Mouse (Mus musculus): ENCODE results near the gene Plekhj1.
"Not testable (repeated sequence)": the region's sequence is repeated elsewhere in the genome, so short reads cannot be mapped to it uniquely, and the experiment has no call there.

The Plekhj1 gene

GRCm38 (mm10) chr10:80798150-80799006 lies at the start of gene Plekhj1, which contains the start of gene Sf3a2:
Gene Plekhj1, minus strand, starts transcription at chr10:80798626.
Gene Sf3a2, plus strand, starts transcription at chr10:80798198.
- peak; percentile 98 for DNase-seq (ENCODE audit: low spot score)

DNA sequence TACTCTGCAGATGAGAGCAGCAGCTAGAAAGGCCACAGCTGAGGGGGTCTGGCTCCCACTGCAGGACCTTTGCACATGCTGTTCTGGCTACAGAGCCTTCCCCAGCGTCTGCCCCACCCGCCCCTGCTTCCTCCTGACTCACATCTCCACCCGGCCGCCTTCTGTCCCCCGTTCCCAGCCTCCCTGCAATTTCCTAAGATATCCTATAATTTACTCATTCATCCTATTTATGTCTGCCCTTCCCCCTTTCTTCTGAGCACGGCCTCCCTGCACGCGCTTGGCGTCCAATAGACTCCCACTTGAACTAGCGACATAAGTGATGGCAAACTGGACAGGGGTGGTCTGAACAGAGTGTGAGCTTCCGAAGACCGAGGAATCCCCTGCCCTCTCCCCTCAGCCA lies 47.3 kb upstream of the Plekhj1 start:
- DNase-seq (ENCODE audit: low spot score): no peak

- no peak for DNase-seq (ENCODE audit: low spot score)
Observed at GRCm38 (mm10) chr10:80845055-80845693, 46.7 kb upstream of the Plekhj1 start.

- DNase-seq (ENCODE audit: low spot score): no peak
Observed at GRCm38 (mm10) chr10:80843931-80844547, 45.6 kb upstream of the Plekhj1 start, which contains the start of gene Lingo3. Gene Lingo3, minus strand, starts transcription at chr10:80844039.

DNA sequence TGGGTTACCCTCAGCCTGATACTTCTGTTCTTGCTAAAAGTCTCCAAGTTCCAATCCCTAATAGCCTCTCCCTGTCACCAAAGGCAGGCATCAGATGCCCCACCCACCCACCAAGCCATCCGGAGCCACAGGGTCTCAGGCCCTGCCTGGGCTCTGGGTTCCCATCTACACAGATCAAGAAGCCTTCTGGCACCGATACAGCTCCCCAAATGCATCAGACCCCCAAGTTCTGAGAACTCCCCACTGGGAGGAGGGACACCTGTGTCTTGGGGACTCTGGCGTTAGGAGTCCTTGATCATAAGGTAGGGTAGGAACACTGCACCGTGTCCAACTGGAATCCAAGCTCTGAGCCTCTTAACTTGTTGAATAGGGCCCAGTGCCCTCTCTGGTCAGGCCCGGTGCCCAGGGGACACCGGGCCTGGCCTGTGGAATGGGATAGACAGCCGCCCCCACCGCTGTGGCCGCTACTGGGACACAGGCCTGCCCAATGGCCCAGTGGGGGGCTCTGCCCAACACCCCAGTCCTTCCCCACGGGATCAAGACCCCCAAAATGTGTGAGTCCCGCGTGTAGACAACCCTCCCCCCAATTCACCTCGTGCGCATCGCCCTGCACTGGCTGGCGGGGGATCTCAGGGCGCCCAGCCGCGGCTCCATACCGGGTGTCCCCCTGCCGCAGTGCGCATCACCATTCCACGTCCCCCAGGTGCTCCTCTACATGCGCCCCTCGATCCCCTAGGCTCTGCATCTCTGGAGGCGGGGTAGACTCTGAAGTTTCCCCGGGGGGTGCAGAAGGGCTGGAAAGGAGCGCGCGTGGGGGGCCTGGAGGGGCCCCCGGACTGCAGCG lies 44.9 kb upstream of the Plekhj1 start:
- no peak for DNase-seq (ENCODE audit: low spot score)

DNA sequence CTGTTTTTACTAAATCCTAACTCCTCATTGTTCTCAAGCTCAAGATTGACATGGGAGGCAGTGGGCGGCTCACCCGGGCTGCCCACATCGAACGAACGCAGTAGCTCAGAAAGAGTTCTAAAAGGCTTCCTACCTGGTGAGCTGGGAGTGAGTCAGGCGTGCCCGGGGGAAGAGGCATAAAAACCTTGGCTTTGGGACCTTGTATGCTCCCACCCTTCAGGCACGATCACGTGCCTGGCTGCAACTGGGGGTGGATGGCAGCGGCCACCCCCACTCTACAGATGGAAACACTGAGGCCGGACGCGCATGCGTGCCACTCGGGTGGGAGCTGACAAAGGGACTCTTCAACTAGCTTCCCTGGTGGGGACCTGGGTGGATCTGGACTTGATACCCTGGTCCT lies 43.9 kb upstream of the Plekhj1 start:
- DNase-seq (ENCODE audit: low spot score): no peak

- DNase-seq (ENCODE audit: low spot score): no peak
Observed at GRCm38 (mm10) chr10:80841685-80842084, 43.3 kb upstream of the Plekhj1 start.

DNA sequence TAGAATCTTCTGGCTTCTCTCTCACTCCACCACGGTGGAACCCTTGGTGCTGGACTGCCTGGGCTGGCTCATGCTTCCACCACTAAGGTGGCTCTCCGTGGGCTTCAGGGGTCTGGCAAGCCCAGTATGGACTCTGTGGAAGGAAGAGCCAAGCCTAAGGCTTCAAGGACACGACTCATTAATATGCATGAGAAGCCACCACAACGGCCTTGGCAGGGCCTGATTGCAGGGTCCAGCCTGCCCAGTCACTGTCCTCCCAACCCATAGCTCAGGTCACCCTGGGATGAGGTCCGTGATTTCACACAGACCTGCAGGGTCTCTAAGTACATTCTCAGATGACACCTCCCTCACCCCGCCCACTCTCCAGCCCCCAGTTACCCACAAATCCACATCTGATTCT lies 41.4 kb upstream of the Plekhj1 start:
- DNase-seq (ENCODE audit: low spot score): no peak

- no peak for DNase-seq (ENCODE audit: low spot score)
Observed at GRCm38 (mm10) chr10:80838346-80838912, 40.0 kb upstream of the Plekhj1 start.

GRCm38 (mm10) chr10:80837827-80838226 lies 39.4 kb upstream of the Plekhj1 start:
- DNase-seq (ENCODE audit: low spot score): no peak

GRCm38 (mm10) chr10:80836949-80837379 lies 38.5 kb upstream of the Plekhj1 start:
- no peak for DNase-seq (ENCODE audit: low spot score)

DNA sequence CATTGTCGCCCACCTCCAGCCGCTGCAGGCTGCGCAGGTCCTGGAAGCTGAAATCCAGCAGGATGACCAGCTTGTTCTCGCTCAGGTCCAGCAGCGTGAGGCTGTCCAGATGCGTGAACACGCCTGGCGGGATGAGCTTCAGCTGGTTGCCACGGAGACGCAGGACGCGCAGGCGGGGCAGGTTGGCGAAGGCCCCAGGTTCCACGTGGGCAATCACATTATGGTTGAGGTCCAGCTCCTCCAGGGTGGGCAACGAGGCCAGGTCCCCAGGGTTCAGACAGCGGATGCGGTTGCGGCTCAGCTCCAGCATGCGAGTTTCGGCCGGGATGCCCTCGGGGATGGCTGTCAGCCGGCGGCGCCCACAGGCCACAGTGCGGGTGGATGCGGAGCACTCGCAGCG lies 37.2 kb upstream of the Plekhj1 start:
- DNase-seq (ENCODE audit: low spot score): no peak

- DNase-seq (ENCODE audit: low spot score): no peak
Observed at GRCm38 (mm10) chr10:80832818-80833217, 34.4 kb upstream of the Plekhj1 start.

GRCm38 (mm10) chr10:80831136-80831535 lies 32.7 kb upstream of the Plekhj1 start:
- peak; percentile 31 for DNase-seq (ENCODE audit: low spot score)

DNA sequence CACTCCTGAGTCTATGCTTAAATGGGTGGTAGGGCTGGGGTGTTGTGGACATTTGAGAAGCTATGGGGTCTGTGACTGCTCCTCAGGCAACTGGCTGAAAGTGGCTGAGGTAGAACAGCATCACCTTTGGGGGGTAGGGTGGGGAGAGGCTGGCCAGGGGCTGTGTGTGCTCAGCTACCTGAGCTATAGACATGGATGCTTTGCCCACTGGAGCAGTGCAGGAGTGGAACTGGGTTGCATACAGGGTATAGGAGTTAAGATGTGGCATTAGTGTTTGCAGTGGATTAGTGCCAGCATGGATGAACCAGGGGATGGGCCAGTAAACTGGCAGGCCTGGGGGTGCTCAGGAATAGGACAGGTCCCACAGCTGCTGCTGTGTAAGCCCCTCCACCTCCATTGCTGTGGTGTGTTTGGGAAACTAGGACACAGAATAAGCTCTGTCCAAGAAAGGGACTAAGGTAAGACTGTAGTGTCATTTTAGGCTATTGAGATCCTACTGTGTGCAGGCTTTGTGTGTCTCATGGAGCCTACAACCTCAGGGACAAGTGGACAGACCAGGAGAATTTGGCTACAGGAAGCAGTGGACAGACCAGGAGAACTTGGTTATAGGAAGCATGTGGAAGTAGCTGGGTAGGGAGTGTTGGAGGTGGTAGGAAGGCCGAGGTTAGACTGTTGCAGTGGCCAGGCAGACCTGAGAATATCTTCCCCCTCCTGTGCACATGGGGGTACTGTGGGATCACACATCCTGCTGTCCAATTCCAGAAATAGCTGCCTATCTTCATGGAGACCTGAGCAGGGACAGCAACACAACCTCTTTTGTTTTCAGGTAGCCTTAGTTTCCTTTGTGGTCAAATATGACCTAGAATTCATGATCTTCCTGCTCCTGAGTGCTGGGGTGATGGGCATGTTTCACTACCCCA lies 31.2 kb upstream of the Plekhj1 start:
- DNase-seq (ENCODE audit: low spot score): no peak

DNA sequence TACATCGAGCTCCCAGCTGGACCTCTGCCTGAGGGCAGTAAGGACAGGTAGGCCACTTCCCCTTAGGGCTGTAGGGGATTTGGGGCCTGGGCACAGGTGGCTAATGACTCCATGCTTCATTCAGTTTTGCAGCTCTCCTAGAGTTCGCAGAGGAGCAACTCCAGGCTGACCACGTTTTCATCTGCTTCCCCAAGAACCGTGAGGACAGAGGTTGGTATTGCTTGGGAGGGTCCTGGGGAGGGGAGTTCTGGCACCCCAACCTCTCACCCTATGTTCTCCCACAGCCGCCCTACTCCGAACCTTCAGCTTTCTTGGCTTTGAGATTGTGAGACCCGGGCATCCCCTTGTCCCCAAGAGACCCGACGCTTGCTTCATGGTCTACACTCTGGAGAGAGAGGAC lies 30.2 kb upstream of the Plekhj1 start:
- not testable (repeated sequence) for DNase-seq (ENCODE audit: low spot score)

GRCm38 (mm10) chr10:80827870-80828420 lies 29.5 kb upstream of the Plekhj1 start:
- DNase-seq (ENCODE audit: low spot score): no peak

GRCm38 (mm10) chr10:80827063-80827869 lies 28.8 kb upstream of the Plekhj1 start:
- DNase-seq (ENCODE audit: low spot score): no peak

All from MN1 (cell line).